Mouse (Mus musculus) liver, postnatal 0 days (tissue): Measurements from ENCODE around the gene 2210407C18Rik.

Experiments
- CTCF ChIP-seq: sonication (generic); IDR thresholded peaks from 2 replicates; pipeline ENCODE4 v1.5.1; 2016; ENCODE audit warnings: antibody characterized with exemption, low read depth
- EP300 ChIP-seq: IDR thresholded peaks from 2 replicates; pipeline ENCODE4 v1.6.1; 2016; ENCODE audit warnings: antibody characterized with exemption, low read depth, mild to moderate bottlenecking

GRCm38 (mm10) chr11:58618793-58619192 lies 2.9 kb upstream of the 2210407C18Rik start:
- TF ChIP-seq CTCF (no peak), EP300 (no peak)
